Mouse (Mus musculus) erythroblast, adult 5-6 weeks (primary cell): ENCODE results near the gene Sctr. TPM values are rescaled to one million over a fixed set of nuclear protein-coding genes. Genes with fewer than 3 reads are reported as not detected.

Source experiments
- ATAC-seq: replicated peaks from 2 replicates; pipeline ENCODE4 v1.8.0; 2016; ENCODE audit warnings: moderate number of reproducible peaks, mild to moderate bottlenecking, moderate TSS enrichment, inconsistent platforms; ENCODE audit not compliant: poor library complexity, low FRiP score, severe bottlenecking
- total RNA-seq, 2 experiments: library from RNA; stranded (forward) in 1 of 2; stranded (reverse) in 1 of 2; fragments of 150-400 nt in 1 of 2; fragments of 200-764, 138-1000 nt in 1 of 2; gene quantifications; 2 replicates each; pipeline versions ENCODE4 v1.2.3 to v1.2.4; 2015 to 2017; ENCODE audit warnings: low replicate concordance in 2 of 2

The Sctr gene
- total RNA-seq, 2 experiments from 2014 or later: not detected

DNA sequence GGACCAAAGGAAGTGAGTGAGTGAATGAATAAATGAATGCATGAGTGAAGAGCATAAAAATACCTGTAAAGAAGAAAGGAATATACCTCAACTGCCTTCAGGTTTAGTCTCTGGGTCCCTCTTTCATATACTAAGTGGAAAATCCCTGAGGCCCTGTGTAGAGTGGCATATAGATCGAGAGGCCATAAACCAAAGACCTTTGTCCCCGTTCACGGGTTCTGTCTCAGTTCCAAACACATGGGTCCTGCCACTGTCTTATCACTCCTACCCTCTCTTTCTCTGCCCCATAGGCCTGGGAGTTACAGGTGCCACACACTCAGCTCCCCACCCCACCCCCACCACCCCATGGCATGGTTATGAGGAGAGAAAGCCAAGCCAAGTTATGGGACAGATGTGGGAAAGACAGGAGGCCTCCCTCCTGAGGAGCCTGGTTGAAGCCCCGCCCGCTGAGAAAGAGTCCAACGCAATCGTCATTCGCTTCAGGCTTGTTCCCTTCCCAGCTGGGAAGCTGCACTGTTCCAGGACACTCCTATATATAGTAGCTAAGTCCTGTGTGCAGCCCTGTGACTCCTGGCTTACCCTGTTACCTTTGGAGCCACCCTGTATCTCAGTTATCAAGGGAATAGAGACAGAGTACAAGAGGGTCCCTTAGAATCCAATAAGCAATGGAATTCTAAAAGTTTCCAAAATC lies 84.3 kb downstream of the Sctr start:
- ATAC-seq: no peak

- peak; percentile 82; the same call in 1 of the 2 replicates for ATAC-seq
These were observed 86.9 kb downstream of the Sctr start for GRCm38 (mm10) chr1:120093482-120094134.

- ATAC-seq: no peak
These were observed 88.2 kb downstream of the Sctr start for GRCm38 (mm10) chr1:120094920-120095319.

DNA sequence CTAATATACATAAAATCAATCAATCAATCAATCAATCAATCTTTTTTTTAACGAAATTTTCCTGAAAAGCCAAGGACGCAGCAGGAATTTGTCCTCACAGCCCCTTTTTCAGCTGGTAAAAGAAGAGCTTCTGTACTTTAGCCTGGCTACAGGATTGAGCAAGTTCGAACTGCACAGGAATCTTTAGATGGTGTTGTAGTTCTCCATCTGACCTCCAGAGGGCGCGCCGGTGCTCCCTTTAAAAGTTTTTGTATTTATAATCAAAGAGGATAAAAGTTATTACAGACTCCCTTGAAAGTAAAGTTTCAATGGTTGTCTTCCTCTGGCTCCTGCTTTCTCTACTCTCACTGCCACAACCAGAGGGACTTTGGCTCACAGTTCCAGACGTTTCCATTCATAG lies 91.6 kb downstream of the Sctr start:
- ATAC-seq: peak; percentile 65; the same call in 1 of the 2 replicates

- no peak for ATAC-seq
These were observed 92.8 kb downstream of the Sctr start for GRCm38 (mm10) chr1:120099483-120099882.

DNA sequence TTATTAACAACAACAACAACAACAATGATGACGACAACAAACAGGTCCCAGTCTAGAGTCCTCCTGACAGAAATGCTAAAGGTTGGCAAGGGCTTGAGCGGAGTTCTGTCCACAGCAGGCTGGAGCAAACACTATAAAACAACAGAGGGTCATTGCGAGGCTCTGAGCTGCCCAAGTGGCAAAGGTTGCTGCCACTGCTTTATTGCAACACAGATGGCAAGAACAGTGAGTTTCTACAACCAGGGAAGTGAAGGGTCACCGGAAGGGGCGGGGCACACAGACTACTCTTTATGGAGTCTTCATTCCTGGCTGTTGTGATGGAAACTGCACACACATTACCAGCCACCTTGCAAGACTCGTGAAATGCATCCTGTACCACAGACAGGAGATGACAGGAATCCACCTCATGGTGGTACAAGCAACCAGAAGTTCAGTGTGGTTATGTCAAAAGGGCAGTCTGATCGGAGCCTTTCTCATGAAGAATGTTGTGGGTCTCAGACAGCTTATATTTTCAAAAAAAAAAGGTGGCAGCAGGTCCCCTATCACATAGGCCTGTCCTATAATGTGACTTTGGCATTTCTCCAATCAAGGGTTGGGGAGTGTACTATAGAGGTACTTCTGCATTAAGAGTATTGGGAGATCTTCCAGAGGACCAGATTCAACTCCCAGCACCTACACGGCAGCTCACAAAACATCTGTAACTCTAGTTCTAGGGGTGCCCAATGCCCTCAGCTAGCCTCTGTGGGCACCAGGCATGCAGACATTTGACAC lies 93.9 kb downstream of the Sctr start:
- ATAC-seq: no peak

DNA sequence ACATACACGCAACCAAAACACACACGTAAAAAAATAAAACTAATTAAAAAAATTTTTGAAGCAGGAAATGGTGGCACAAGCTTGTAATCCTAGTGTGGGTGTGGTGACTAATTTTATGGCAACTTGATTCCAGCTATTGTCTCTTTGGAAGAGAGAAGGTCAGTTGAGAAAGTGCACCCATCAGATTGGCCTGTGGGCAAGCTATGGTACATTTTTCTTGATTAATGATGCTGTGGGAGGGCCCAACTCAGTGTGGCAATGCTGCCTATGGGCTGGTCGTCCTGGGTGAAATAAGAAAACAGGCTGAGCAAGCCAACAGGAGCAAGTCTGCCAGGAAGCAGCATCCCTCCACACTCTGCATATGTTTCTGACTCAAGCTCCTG lies 94.5 kb downstream of the Sctr start:
- no peak for ATAC-seq

DNA sequence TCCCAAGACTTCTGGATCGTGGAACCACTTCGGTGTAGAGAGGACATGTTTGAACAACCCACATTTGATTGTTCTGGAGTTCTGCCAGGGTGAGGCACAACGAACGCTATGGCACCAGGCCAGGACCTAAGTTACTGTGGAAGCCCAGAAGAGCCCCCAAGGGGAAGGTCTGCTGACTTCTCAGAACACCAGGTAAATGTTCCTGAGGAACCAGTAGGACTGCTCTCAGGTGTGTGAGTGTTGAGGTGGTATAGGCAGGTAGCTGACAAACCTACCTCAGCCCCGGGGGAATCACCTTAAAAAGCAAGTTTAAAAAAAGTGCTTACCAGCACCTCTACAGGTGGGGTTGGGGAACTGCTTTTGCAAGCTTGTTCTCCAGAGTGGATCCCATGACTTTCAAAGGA lies 98.9 kb downstream of the Sctr start:
- no peak for ATAC-seq

DNA sequence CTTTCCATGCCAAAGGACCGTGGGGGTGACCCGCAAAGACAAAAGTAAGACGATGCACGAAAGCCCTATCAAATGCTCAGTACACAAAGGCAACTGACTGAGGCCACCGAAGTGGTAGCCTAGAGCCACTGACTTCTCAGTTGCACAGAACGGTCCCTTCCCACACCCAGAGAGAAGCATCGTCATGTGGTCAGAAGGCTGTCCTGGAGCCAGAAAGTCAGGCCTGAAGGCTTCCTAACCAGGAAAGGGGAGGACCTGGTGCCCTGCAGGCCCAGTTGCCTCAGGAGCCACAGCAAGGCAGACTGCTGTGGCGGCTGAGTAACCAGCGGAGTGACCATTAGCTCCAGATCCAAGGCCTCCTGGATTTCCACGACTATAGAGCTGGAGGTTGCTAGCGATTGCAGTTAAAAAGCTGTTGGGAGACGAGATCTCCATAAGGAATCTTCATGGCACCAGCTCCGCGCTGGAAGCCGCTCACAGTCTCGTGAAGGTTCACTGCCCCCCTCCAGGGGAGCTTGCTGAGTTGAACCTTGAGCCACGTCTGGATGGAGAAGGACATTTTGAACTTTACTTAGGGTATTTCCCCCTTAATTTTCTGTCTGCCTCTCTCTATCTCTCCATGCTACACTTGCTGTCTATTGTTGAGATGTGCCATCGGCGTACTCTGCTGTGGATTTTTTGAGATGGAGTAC lies 103.2 kb downstream of the Sctr start:
- no peak for ATAC-seq

DNA sequence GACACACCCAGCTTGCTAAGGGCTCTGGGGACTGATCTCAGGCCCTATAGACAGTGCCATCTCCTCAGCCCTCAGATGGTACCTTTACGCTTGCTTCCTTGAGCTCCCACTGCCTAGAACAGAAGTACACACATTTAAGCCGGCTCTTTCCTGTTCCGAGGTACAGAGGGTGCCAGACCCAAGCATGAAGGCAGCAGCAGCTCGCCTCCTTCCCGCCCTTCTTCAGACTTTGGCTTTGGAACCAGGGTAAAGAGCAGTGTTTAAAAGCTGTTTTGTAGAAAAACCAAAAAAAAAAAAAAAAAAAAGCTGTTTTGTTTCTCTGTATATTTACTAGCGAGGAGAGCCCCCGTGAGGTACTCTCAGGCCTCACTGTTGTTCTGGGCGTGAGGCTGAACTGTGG lies 105.1 kb downstream of the Sctr start:
- no peak for ATAC-seq

GRCm38 (mm10) chr1:120112251-120113187 lies 105.8 kb downstream of the Sctr start:
- no peak for ATAC-seq

Other genes starting within 250 kb of the Sctr start
- gene Ptpn4, start 169.3 kb upstream of the Sctr start, total RNA-seq (2015; ENCODE audit: low replicate concordance): 6.7 and 14.2 TPM in 2 replicates
- 7.2 and 9.5 TPM in 2 replicates for gene Ptpn4, start 169.3 kb upstream of the Sctr start, total RNA-seq (2017; ENCODE audit: low replicate concordance)
- 1.5 and 1.9 TPM in 2 replicates for gene Tmem177, start 93.7 kb upstream of the Sctr start, total RNA-seq (2015; ENCODE audit: low replicate concordance)
- 1.7 and 2.9 TPM in 2 replicates for gene Tmem177, start 93.7 kb upstream of the Sctr start, total RNA-seq (2017; ENCODE audit: low replicate concordance)
- not detected in 2 replicates for gene Cfap221, start 9.7 kb upstream of the Sctr start, total RNA-seq (2015; ENCODE audit: low replicate concordance)
- gene Cfap221, start 9.7 kb upstream of the Sctr start, total RNA-seq (2017; ENCODE audit: low replicate concordance): not detected in 2 replicates
- 1.5 TPM in 1 of 2 replicates, not detected in the other for gene Tmem37, start 67.2 kb downstream of the Sctr start, total RNA-seq (2015; ENCODE audit: low replicate concordance)
- gene Tmem37, start 67.2 kb downstream of the Sctr start, total RNA-seq (2017; ENCODE audit: low replicate concordance): not detected in 2 replicates
- gene Dbi, start 114.2 kb downstream of the Sctr start, total RNA-seq (2015; ENCODE audit: low replicate concordance): 59.9 and 82.1 TPM in 2 replicates
- 73.0 and 77.2 TPM in 2 replicates for gene Dbi, start 114.2 kb downstream of the Sctr start, total RNA-seq (2017; ENCODE audit: low replicate concordance)
- 6.5 and 8.2 TPM in 2 replicates for gene 3110009E18Rik, start 114.3 kb downstream of the Sctr start, total RNA-seq (2015; ENCODE audit: low replicate concordance)
- gene 3110009E18Rik, start 114.3 kb downstream of the Sctr start, total RNA-seq (2017; ENCODE audit: low replicate concordance): not detected in 2 replicates